Mouse (Mus musculus) brown adipose tissue, adult 24 weeks (tissue): ENCODE results near the gene Lekr1. TPM values are rescaled to one million over a fixed set of nuclear protein-coding genes. Genes with fewer than 3 reads are reported as not detected.

Experiments
- H3K27ac ChIP-seq: fragments of 200-500 bp; replicated peaks from 2 replicates; pipeline ENCODE4 v1.5.1; 2012; ENCODE audit warnings: low read depth, mild to moderate bottlenecking, low read length
- H3K4me1 ChIP-seq: fragments of 200-500 bp; 2 replicates; pipeline ENCODE4 v1.6.1; 2012; ENCODE audit warnings: low read length, mixed read lengths; ENCODE audit not compliant: control insufficient read depth, insufficient read depth, insufficient read length
- H3K4me3 ChIP-seq: fragments of 200-500 bp; 2 replicates; pipeline ENCODE4 v1.5.1; 2012; ENCODE audit warnings: low read depth, mild to moderate bottlenecking, low read length, moderate library complexity; ENCODE audit not compliant: insufficient read depth
- polyA plus RNA-seq: library from polyadenylated mRNA; stranded (reverse); fragments of >200 nt; gene quantifications from 2 replicates; pipeline ENCODE4 v1.2.4, GENCODE M21; 2012; ENCODE audit not compliant: missing spikeins, insufficient read depth, insufficient read length

Lekr1 gene
- polyA plus RNA-seq, 1 experiment, result 7.6 TPM

DNA sequence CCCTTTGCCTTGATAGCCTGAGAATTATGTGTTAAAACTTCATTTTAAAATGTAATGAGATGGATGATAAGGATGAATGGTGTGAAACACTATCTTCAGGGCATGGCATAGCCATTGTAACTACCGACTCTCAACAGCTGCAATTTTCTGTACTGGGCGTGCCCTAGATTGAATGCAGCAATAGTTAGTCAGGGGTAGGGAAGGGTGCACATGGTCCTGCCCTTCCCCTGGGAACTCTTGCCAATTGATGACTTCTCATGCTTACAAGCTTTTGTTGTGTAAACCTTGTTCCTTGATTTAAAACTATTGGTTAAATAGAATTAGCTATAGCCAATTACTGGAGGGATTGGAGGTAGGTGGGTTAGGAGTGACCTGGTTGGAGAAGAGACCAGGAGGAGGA is 23.1 kb upstream of the Lekr1 start:
- no peak overlapping the region for H3K4me3 ChIP-seq
- no peaks in the 10 kb centered on the region for H3K4me1 ChIP-seq
- H3K27ac ChIP-seq, result no peak overlapping the region

DNA sequence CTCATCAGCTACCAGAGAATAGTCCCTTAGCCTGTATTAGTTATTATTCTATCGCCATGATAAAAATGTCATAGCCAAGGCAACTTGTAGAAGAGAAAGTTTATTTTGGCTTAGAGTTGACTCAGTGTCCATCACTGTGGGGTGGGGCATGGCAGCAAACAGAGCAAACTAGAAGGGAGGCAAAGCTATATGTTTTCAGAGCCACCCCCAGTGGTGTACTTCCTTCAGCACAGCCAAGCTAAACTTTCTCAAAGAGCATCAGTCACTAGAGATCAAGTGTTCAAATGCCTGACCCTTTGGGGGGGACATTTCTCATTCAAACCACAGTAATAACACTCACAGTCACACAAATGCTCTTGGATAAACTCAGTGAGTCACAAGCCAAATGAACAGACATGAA is 22.4 kb upstream of the Lekr1 start:
- H3K4me1 ChIP-seq, result no peaks in the 10 kb centered on the region
- H3K27ac ChIP-seq, result no peak overlapping the region
- no peak overlapping the region for H3K4me3 ChIP-seq

DNA sequence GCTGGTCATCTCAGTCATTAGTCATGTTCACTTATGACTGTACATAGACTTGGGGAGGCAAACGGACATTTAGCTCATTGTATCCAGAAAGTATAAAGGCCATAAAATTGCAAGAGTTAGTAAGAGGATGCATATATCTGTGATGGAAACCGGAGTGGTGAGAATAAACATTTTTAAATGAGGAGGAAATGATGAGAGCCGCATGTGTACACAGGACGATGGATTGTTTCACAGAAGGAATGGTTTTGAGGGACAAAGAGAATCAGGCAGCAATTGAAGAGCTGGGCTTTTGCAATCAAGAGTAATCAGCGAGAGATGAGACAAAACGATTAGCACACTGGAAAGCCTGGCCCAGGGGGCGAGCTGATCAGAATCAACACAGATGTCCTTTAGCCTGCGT is 18.4 kb upstream of the Lekr1 start:
- Histone ChIP-seq H3K27ac (no peak overlapping the region), H3K4me3 (no peak overlapping the region), H3K4me1 (peaks cover 2% of the 10 kb centered on the region; the same call in 1 of the 2 replicates)

DNA sequence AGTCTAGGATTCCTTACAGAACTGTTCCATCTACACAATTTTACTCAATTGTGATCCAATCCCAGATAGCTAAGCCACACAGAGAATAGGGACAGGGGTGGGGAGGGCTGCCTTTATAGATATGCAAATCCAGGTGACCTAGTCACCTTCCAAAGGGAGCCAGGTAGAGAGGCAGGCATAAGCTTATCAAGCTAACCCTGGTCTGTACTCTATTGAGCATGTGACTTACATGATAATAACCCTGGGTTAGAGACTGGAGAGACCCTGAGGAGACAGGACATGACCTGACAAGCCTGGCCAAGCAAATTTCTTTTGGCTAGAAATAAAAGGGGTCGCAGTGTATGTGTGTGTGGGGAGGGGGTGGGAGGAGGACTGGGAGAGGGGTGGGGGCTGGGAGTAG is 17.1 kb upstream of the Lekr1 start:
- Histone ChIP-seq H3K4me3 (no peak overlapping the region), H3K27ac (no peak overlapping the region), H3K4me1 (peaks cover 2% of the 10 kb centered on the region; the same call in 1 of the 2 replicates)

- H3K27ac ChIP-seq, result no peak overlapping the region
- H3K4me1 ChIP-seq, result peaks cover 5% of the 10 kb centered on the region; the same call in 1 of the 2 replicates
- no peak overlapping the region for H3K4me3 ChIP-seq
Observed at GRCm38 (mm10) chr3:65650156-65650815, 15.7 kb upstream of the Lekr1 start.

DNA sequence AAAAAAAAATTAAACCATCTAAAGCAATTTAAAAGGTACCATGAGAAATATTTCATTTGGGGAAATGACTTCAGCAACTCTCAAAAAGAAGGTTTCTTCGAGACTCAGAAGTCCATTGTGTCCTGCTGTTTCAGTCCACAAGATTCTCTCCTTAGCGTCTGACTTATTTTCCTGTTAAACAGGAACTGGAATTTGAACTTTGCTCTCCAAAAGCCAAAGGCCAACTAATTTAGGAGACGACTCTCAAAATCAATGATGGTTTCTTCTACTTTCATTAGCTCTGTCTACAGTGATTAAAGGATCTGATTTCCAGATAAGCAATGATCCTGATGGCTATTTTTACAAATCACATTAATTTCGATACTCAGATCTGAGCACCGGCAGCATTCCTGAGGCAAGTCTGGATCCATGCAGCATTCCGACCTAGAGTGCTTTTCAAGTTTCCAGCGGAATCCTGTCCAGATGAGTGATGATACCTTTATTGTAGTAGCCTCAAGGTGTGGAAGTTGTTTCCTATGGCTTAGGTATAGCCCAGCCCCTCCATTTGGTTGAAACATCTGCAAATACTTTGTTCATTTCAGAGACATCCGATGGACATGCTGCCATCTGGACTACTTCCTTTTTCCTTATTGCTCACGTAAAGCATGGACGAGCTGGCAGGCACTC is 11.4 kb upstream of the Lekr1 start:
- Histone ChIP-seq H3K4me1 (peaks cover 5% of the 10 kb centered on the region; the same call in 1 of the 2 replicates), H3K27ac (no peak overlapping the region), H3K4me3 (no peak overlapping the region)

- H3K27ac ChIP-seq, result no peak overlapping the region
- peaks cover 6% of the 10 kb centered on the region; the same call in 1 of the 2 replicates for H3K4me1 ChIP-seq
- no peak overlapping the region for H3K4me3 ChIP-seq
Observed at GRCm38 (mm10) chr3:65656451-65656850, 9.6 kb upstream of the Lekr1 start.

- no peak overlapping the region for H3K27ac ChIP-seq
- no peak overlapping the region for H3K4me3 ChIP-seq
- peaks cover 6% of the 10 kb centered on the region; the same call in 1 of the 2 replicates for H3K4me1 ChIP-seq
Observed at GRCm38 (mm10) chr3:65656902-65657660, 8.9 kb upstream of the Lekr1 start.

GRCm38 (mm10) chr3:65658081-65658612 is 7.9 kb upstream of the Lekr1 start:
- no peak overlapping the region for H3K4me3 ChIP-seq
- peaks cover 6% of the 10 kb centered on the region; the same call in 1 of the 2 replicates for H3K4me1 ChIP-seq
- no peak overlapping the region for H3K27ac ChIP-seq

- H3K27ac ChIP-seq, result peak overlapping the region; percentile 75
- H3K4me1 ChIP-seq, result peaks cover 6% of the 10 kb centered on the region; the same call in 1 of the 2 replicates
- peak overlapping the region; percentile 75 for H3K4me3 ChIP-seq
Observed at GRCm38 (mm10) chr3:65658721-65659619, 7.1 kb upstream of the Lekr1 start.

GRCm38 (mm10) chr3:65659620-65659932 is 6.5 kb upstream of the Lekr1 start:
- Histone ChIP-seq H3K4me1 (peaks cover 6% of the 10 kb centered on the region; the same call in 1 of the 2 replicates), H3K4me3 (peak overlapping the region; percentile 75), H3K27ac (peak overlapping the region; percentile 75)

DNA sequence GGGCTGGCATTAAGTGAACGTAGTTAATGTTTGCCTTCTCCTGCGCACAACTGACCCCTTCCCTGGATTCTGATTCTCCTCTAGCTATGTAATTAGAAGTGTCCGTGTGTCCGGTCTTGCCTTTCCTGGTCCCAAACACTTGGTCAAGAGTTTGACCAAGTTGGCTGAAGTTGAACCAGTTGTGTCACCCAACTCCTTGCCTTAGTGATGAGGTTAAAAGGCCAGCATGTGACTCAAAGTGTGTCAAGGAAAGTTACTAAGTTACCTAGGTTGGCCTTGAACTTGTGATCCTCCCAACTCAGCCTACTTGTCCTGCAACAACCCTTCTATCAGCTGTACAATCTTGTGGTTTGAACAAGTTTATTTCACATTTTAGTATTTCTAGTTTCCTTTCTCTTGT is 5.7 kb upstream of the Lekr1 start:
- H3K4me3 ChIP-seq, result no peak overlapping the region
- peak overlapping the region; percentile 46 for H3K27ac ChIP-seq
- H3K4me1 ChIP-seq, result peaks cover 3% of the 10 kb centered on the region; the same call in 1 of the 2 replicates

- Histone ChIP-seq H3K27ac (no peak overlapping the region), H3K4me1 (peaks cover 3% of the 10 kb centered on the region; the same call in 1 of the 2 replicates), H3K4me3 (no peak overlapping the region)
Observed at GRCm38 (mm10) chr3:65661731-65662130, 4.3 kb upstream of the Lekr1 start.

GRCm38 (mm10) chr3:65663176-65663575 is 2.9 kb upstream of the Lekr1 start:
- peaks cover 3% of the 10 kb centered on the region; the same call in 1 of the 2 replicates for H3K4me1 ChIP-seq
- H3K27ac ChIP-seq, result no peak overlapping the region
- peak overlapping the region; percentile 3; the same call in 1 of the 2 replicates for H3K4me3 ChIP-seq
